Mouse (Mus musculus) embryonic facial prominence, embryonic 15.5 days (tissue): ENCODE data around the gene Pkdrej. TPM values are rescaled to one million over a fixed set of nuclear protein-coding genes. Genes with fewer than 3 reads are reported as not detected.

Experiments
- ATAC-seq: fragments of 200-750 bp; cut with Nextera tagmentation; 2 replicates; pipeline ENCODE4 v1.8.0; 2017; ENCODE audit warnings: low read depth, moderate TSS enrichment; ENCODE audit not compliant: insufficient number of reproducible peaks, low FRiP score, low TSS enrichment
- H3K27ac ChIP-seq: fragments of 300-500 bp; sonication (generic); replicated peaks from 2 replicates; pipeline ENCODE4 v1.5.1; 2015; ENCODE audit warnings: mild to moderate bottlenecking, inconsistent platforms
- H3K27me3 ChIP-seq: fragments of 300-500 bp; sonication (generic); 2 replicates; pipeline ENCODE4 v1.6.1; 2015; ENCODE audit warnings: inconsistent platforms
- H3K36me3 ChIP-seq: fragments of 300-500 bp; sonication (generic); 2 replicates; pipeline ENCODE4 v1.6.1; 2015; ENCODE audit warnings: mild to moderate bottlenecking, inconsistent platforms
- H3K4me1 ChIP-seq: fragments of 300-500 bp; sonication (generic); 2 replicates; pipeline ENCODE4 v1.6.1; 2015; ENCODE audit warnings: inconsistent platforms
- H3K4me2 ChIP-seq: fragments of 300-500 bp; sonication (generic); replicated peaks from 2 replicates; pipeline ENCODE4 v1.6.1; 2015; ENCODE audit warnings: mild to moderate bottlenecking, inconsistent platforms
- H3K4me3 ChIP-seq: fragments of 300-500 bp; sonication (generic); replicated peaks from 2 replicates; pipeline ENCODE4 v1.5.1; 2015; ENCODE audit warnings: mild to moderate bottlenecking, inconsistent platforms
- H3K9ac ChIP-seq: fragments of 300-500 bp; sonication (generic); 2 replicates; pipeline ENCODE4 v1.6.1; 2015; ENCODE audit warnings: inconsistent platforms
- H3K9me3 ChIP-seq: fragments of 300-500 bp; sonication (generic); replicated peaks from 2 replicates; pipeline ENCODE4 v1.6.1; 2016; ENCODE audit warnings: inconsistent platforms
- WGBS: fragments of 180-500 bp; shearing (Covaris S2); methylation state at CpG from one replicate; pipeline ENCODE4 v1.1.7; 2015; 5-methylcytosine and 5-hydroxymethylcytosine counted together
- polyA plus RNA-seq: library from polyadenylated mRNA; unstranded; fragments of >200 nt; fragmentation: Nextera tagmentation; extraction: Ambion mirVana; gene quantifications from 2 replicates; pipeline ENCODE4 v1.2.1, GENCODE M21; 2015

Gene Pkdrej
- polyA plus RNA-seq, 1 experiment from 2014 or later, result 0.31 TPM

DNA sequence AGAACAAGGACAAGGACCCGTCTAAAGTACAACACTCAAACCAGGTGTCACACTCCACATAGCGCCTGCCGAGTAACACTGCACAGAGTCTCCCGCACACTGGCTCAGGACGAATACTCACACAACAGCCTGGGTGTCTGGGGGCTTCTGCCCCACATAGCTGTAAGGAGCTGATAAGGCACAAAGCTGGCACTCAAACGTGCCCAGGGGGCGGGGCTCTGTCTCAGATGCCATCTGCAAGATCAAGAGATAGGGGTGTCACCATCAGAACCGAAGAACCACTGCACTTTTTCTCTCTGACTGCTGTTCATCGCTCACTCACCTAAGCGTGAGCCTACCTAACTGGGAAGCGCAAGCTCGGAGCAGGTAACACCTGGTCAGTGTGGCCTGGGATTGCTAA is 12.4 kb downstream of the Pkdrej start:
- Histone ChIP-seq H3K27ac (no peak overlapping the region), H3K36me3 (no peaks in the 10 kb centered on the region), H3K27me3 (no peaks in the 10 kb centered on the region), H3K9me3 (no peaks in the 10 kb centered on the region), H3K4me1 (peaks cover 9% of the 10 kb centered on the region), H3K9ac (no peak overlapping the region), H3K4me3 (no peak overlapping the region), H3K4me2 (no peak overlapping the region)
- WGBS, result 84% methylated on average over 12 of the region's 12 CpGs
- no peak for ATAC-seq

DNA sequence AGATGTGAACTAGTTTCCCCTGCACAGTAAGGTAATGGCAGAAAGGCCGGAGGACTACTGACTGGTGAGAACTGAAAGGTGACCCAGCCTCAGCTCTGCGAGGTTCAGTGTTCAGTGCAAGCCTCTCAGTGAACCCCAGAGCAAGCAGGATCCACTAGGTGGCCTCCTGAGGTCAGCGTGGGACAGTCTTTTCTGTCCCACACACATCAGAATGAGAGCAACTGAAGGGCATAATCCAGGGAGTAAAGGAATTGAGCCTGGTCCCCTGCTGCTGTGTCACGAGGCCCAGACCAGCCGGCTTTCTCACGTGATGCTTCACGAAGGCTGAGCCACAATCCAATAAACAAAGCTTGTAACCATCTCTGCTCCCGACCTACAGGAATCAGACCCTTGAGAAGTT is 13.1 kb downstream of the Pkdrej start:
- H3K4me3 ChIP-seq, result no peak overlapping the region
- ATAC-seq, result no peak
- H3K27me3 ChIP-seq, result no peaks in the 10 kb centered on the region
- H3K36me3 ChIP-seq, result no peaks in the 10 kb centered on the region
- H3K27ac ChIP-seq, result no peak overlapping the region
- H3K4me2 ChIP-seq, result no peak overlapping the region
- H3K9me3 ChIP-seq, result no peaks in the 10 kb centered on the region
- no peak overlapping the region for H3K9ac ChIP-seq
- peaks cover 9% of the 10 kb centered on the region for H3K4me1 ChIP-seq
- WGBS, result 56% methylated on average over 8 of the region's 8 CpGs

DNA sequence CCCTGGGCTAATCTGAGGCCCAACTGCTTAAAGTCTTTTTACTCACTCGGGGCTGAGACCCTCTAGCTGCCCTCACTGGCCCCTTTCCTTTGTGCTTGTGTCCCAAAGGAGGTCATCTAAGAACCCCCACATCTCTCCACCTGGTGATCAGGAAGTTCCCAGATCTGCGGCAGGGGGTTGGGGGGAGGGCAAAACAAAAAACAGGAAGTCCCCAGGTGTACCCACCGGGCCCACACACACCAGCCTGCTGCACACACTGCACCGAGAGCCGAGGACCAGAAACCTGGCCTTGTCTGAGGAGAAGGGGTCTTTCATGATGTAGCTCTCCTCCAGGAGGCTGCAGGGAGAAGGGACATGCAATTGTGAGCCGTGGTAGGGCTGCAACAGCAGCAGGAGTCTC is 13.5 kb downstream of the Pkdrej start:
- H3K9ac ChIP-seq, result no peak overlapping the region
- H3K36me3 ChIP-seq, result no peaks in the 10 kb centered on the region
- WGBS, result 77% methylated on average over 6 of the region's 6 CpGs
- H3K9me3 ChIP-seq, result no peaks in the 10 kb centered on the region
- no peak overlapping the region for H3K4me2 ChIP-seq
- H3K27ac ChIP-seq, result no peak overlapping the region
- H3K4me1 ChIP-seq, result peaks cover 9% of the 10 kb centered on the region
- ATAC-seq, result no peak
- no peaks in the 10 kb centered on the region for H3K27me3 ChIP-seq
- H3K4me3 ChIP-seq, result no peak overlapping the region

DNA sequence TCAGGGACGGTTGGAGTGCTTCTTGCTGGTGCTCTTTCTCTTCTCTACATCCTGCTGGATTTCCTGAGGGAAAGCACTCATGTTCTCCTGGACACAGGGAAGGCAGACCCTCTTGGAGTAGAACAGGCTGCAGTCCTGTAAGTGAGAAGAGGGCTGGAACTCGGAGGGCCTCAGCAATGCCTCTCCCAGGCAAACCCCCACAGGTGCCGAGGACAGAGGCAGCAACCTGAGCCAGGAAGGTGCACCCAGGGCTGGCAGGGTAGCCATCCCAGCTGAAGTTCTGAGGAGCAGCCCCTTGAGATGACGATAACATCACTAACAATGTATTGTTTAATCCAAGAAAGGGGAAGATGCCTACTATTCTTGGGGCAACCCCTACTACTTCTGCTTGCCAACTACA is 14.1 kb downstream of the Pkdrej start:
- Histone ChIP-seq H3K27ac (no peak overlapping the region), H3K4me2 (no peak overlapping the region), H3K36me3 (no peaks in the 10 kb centered on the region), H3K9ac (no peak overlapping the region), H3K27me3 (no peaks in the 10 kb centered on the region), H3K4me3 (no peak overlapping the region), H3K9me3 (no peaks in the 10 kb centered on the region), H3K4me1 (peaks cover 9% of the 10 kb centered on the region)
- WGBS, result 81% methylated on average over 4 of the region's 4 CpGs
- ATAC-seq, result no peak

DNA sequence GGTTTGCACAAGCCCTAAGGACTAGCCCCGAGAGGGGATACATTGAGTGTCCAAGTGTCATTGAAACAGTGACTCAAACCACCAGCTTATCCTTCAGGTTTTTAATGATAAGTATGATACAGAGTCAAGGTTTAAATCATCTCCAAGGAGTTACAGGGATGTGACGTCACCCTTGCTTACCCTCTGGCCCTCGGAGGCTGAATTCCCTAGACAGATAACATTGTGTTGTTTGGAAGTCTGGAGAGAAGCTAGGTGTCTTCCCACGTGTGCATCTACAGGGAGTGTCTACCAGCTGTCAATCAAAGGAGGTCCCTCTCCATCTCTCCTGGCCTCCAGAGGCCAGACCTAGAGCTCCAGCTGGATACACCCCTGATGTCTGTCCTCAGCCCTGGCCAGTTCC is 14.6 kb downstream of the Pkdrej start:
- Histone ChIP-seq H3K4me2 (no peak overlapping the region), H3K4me3 (no peak overlapping the region), H3K9me3 (no peaks in the 10 kb centered on the region), H3K9ac (no peak overlapping the region), H3K36me3 (no peaks in the 10 kb centered on the region), H3K4me1 (peaks cover 9% of the 10 kb centered on the region), H3K27ac (no peak overlapping the region), H3K27me3 (no peaks in the 10 kb centered on the region)
- ATAC-seq, result no peak
- 72% methylated on average over 4 of the region's 4 CpGs for WGBS

DNA sequence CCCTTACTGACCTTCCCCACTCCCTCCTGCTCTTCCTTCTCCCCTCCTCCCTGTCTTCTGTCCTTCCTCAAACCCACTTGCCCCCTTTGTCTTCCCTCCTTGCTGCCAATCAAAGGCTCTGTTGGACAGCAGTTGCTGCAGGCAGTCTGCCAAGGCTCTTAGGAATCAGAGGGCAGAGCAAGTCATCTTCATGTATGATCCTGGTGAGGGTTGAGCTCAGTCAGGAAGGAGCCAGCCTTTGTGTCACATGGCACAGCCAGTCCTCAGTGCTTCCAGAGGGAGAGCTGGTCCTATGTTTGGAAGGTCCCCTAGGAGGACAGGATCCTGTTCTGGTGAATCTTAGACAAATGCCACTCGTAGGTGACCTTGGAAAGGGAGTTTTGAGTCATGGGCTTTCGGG is 18.6 kb downstream of the Pkdrej start:
- Histone ChIP-seq H3K4me2 (no peak overlapping the region), H3K9ac (no peak overlapping the region), H3K27ac (no peak overlapping the region), H3K4me1 (no peaks in the 10 kb centered on the region), H3K36me3 (no peaks in the 10 kb centered on the region), H3K9me3 (no peaks in the 10 kb centered on the region), H3K27me3 (no peaks in the 10 kb centered on the region), H3K4me3 (no peak overlapping the region)
- WGBS, result 82% methylated on average over 2 of the region's 2 CpGs
- no peak for ATAC-seq

DNA sequence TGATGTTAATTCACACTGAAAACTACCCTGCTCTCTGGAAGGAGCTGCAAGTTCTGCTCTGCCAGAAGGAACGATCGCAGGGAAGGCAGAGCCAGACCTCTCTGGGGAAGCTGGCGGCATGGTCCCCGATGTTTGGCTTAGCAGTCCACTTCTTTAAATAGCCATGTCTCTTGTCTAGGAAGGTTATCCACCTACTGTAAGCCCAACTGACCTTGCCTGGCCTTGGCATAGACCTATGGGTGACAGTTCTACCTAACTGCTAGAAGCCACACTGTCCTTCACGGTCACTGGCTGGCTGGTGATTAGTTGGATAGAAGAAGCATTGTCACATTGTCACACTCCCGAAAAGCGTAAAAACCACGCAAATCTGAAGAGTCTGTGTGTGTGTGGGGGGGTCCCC is 22.9 kb downstream of the Pkdrej start:
- WGBS, result 92% methylated on average over 8 of the region's 8 CpGs
- no peak overlapping the region for H3K27ac ChIP-seq
- H3K27me3 ChIP-seq, result no peaks in the 10 kb centered on the region
- H3K9ac ChIP-seq, result no peak overlapping the region
- no peak for ATAC-seq
- no peaks in the 10 kb centered on the region for H3K4me1 ChIP-seq
- H3K4me3 ChIP-seq, result no peak overlapping the region
- H3K9me3 ChIP-seq, result no peaks in the 10 kb centered on the region
- H3K36me3 ChIP-seq, result no peaks in the 10 kb centered on the region
- H3K4me2 ChIP-seq, result no peak overlapping the region

DNA sequence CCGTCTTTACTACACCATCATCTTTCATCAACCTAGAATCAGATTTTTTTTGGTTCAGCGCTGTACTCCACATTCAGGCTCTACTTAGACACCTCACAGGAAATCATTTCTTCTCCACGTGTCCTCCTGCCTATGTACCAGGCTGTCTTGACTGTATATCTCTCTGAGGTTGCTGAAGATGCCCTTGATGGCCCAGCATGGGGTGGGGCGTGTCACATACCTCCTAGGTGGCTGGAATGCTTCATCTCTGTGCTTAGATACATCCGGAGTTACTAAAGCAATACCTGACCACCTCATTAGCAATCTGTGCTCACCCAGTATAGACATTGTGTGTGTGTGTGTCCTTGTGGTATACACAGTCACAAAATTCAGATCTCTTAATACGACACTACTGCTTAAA is 26.0 kb downstream of the Pkdrej start:
- WGBS, result 76% methylated on average over 6 of the region's 6 CpGs
- Histone ChIP-seq H3K36me3 (no peaks in the 10 kb centered on the region), H3K27ac (no peak overlapping the region), H3K9me3 (no peaks in the 10 kb centered on the region), H3K4me2 (no peak overlapping the region), H3K9ac (no peak overlapping the region), H3K4me3 (no peak overlapping the region), H3K27me3 (no peaks in the 10 kb centered on the region), H3K4me1 (no peaks in the 10 kb centered on the region)
- ATAC-seq, result no peak

DNA sequence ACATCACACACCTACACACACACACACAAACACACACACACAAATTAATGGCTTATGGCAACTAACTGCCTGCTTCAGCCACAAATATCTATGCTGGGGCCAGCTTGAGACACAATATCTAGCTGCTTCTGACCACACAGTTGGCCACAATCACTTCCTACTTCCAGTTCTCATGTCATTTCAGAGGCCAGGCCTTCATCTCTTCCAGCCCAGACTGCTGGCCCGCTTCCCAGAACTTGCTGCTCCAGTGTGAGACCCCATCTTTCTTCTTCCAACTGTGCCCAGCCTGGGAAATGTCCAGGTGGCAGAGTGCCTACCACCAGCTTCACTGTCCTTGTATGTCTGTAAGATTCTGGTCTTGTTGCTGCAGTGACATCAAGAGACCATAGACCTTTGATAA is 28.7 kb downstream of the Pkdrej start:
- H3K36me3 ChIP-seq, result no peaks in the 10 kb centered on the region
- WGBS, result 71% methylated on average over 1 of the region's 1 CpGs

DNA sequence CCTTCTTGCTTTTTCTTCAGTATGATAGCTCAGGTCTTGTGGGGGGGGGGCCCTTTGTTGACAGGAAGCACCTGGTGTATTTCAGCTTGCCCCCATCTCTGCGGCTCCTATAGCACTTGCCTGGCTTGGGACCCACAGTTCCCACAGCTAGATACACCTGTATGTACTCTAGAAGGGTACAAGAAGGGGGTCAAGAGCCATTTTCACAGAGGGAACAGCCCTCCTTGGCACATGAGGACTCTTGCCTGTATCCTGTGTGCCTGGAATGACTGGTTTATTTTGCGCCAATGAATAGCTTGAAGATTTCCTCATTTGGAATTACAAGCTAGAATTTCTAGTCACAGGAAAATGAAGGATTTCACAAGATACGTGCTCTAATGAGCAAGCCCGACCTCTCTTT is 30.1 kb downstream of the Pkdrej start:
- WGBS, result 78% methylated on average over 4 of the region's 4 CpGs
- Histone ChIP-seq H3K4me3 (no peak overlapping the region), H3K9me3 (no peaks in the 10 kb centered on the region), H3K9ac (no peak overlapping the region), H3K27ac (no peak overlapping the region), H3K27me3 (no peaks in the 10 kb centered on the region), H3K4me2 (no peak overlapping the region), H3K4me1 (no peaks in the 10 kb centered on the region), H3K36me3 (no peaks in the 10 kb centered on the region)
- ATAC-seq, result no peak

More for the DNA sequence above, 28.7 kb downstream of the Pkdrej start:
- Histone ChIP-seq H3K4me3 (no peak overlapping the region), H3K4me2 (no peak overlapping the region), H3K27me3 (no peaks in the 10 kb centered on the region), H3K27ac (no peak overlapping the region), H3K9me3 (no peaks in the 10 kb centered on the region), H3K9ac (no peak overlapping the region), H3K4me1 (no peaks in the 10 kb centered on the region)
- no peak for ATAC-seq

DNA sequence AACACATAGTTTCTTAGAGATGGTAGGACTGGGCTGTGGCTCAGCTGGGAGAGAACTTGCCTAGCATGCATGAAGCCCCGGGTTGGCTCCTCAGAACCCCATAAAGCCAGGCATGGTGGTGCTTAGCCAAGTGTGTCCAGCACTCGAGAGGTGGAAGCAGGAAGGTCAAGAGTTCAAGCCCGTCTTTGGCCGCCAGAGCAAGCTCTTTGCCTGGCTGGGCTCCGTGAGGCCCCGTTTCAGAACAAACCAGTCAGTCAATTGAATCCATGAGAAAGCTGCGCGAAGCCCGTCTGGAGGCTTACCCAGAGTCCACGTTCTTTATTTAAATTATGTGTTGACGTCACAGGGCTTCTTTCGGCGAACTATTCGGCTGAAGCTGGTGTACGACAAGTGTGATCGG is 32.9 kb downstream of the Pkdrej start:
- no peak for ATAC-seq
- H3K9ac ChIP-seq, result no peak overlapping the region
- H3K36me3 ChIP-seq, result no peaks in the 10 kb centered on the region
- no peak overlapping the region for H3K4me2 ChIP-seq
- H3K4me3 ChIP-seq, result no peak overlapping the region
- WGBS, result 75% methylated on average over 16 of the region's 16 CpGs
- H3K9me3 ChIP-seq, result no peaks in the 10 kb centered on the region
- no peak overlapping the region for H3K27ac ChIP-seq
- H3K4me1 ChIP-seq, result no peaks in the 10 kb centered on the region
- H3K27me3 ChIP-seq, result no peaks in the 10 kb centered on the region

DNA sequence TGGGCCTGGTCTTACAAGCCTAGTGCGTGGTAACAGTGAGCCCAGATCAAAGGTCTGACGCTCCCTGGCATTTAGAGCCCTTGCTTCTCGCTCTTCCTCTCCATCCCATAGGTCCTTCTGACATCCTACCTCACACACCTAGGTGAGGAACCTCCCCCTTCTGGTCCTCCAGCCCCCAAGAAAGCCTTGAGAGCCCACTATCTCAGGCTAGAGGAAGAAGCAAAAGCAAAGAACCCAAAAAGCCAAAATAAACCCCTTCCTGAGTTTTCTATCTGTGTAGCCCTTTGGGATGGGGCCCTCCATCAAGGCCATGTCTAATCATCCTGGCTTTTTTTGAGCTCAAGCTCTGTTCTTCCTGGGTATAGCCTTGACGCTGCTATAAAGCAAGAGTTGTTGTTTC is 33.5 kb downstream of the Pkdrej start:
- H3K27me3 ChIP-seq, result no peaks in the 10 kb centered on the region
- no peaks in the 10 kb centered on the region for H3K4me1 ChIP-seq
- 86% methylated on average over 4 of the region's 4 CpGs for WGBS
- H3K27ac ChIP-seq, result no peak overlapping the region
- no peak for ATAC-seq
- H3K4me2 ChIP-seq, result no peak overlapping the region
- 0 out of 2 replicates have a peak, but pooled peaks cover 3% of the 10 kb centered on the region for H3K9me3 ChIP-seq
- H3K4me3 ChIP-seq, result no peak overlapping the region
- no peak overlapping the region for H3K9ac ChIP-seq
- H3K36me3 ChIP-seq, result no peaks in the 10 kb centered on the region
